Mouse (Mus musculus) hindbrain, embryonic 11.5 days (tissue): Measurements from ENCODE around the gene Ccm2l. TPM values are rescaled to one million over a fixed set of nuclear protein-coding genes. Genes with fewer than 3 reads are reported as not detected.

Source experiments
- ATAC-seq: fragments of 200-750 bp; cut with Nextera tagmentation; 2 replicates; pipeline ENCODE4 v1.8.0; 2017; ENCODE audit warnings: mild to moderate bottlenecking, moderate TSS enrichment, moderate library complexity; ENCODE audit not compliant: low FRiP score
- DNase-seq: peaks from one replicate; pipeline ENCODE4 v3.0.0-alpha.2; 2015; ENCODE audit warnings: low spot score
- H3K27ac ChIP-seq: fragments of 300-500 bp; sonication (generic); 2 replicates; pipeline ENCODE4 v1.5.1; 2014; ENCODE audit warnings: mild to moderate bottlenecking, low read depth, low read length
- H3K27me3 ChIP-seq: fragments of 300-500 bp; sonication (generic); 2 replicates; pipeline ENCODE4 v1.6.1; 2014; ENCODE audit warnings: mild to moderate bottlenecking, low read length, moderate library complexity, mixed read lengths; ENCODE audit not compliant: control insufficient read depth, insufficient read depth
- H3K36me3 ChIP-seq: fragments of 300-500 bp; sonication (generic); 2 replicates; pipeline ENCODE4 v1.6.1; 2014; ENCODE audit warnings: mild to moderate bottlenecking, low read length, moderate library complexity, mixed read lengths; ENCODE audit not compliant: control insufficient read depth, insufficient read depth
- H3K4me1 ChIP-seq: fragments of 300-500 bp; sonication (generic); replicated peaks from 2 replicates; pipeline ENCODE4 v1.6.1; 2014; ENCODE audit warnings: low read length, mixed read lengths; ENCODE audit not compliant: control insufficient read depth, insufficient read depth
- H3K4me2 ChIP-seq: fragments of 300-500 bp; sonication (generic); replicated peaks from 2 replicates; pipeline ENCODE4 v1.6.1; 2014; ENCODE audit warnings: mild to moderate bottlenecking, low read depth, low read length
- H3K4me3 ChIP-seq: fragments of 300-500 bp; sonication (generic); 2 replicates; pipeline ENCODE4 v1.5.1; 2014; ENCODE audit warnings: low read depth, low read length
- H3K9ac ChIP-seq: fragments of 300-500 bp; sonication (generic); 2 replicates; pipeline ENCODE4 v1.6.1; 2014; ENCODE audit warnings: low read depth, low read length
- H3K9me3 ChIP-seq: fragments of 300-500 bp; sonication (generic); 2 replicates; pipeline ENCODE4 v1.6.1; 2016; ENCODE audit warnings: low read length; ENCODE audit not compliant: control insufficient read depth
- WGBS: fragments of 180-500 bp; shearing (Covaris S2); extraction: QIAGEN DNeasy Blood & Tissue Kit; methylation state at CpG from one replicate; pipeline ENCODE4 v1.1.7; 2014; 5-methylcytosine and 5-hydroxymethylcytosine counted together
- polyA plus RNA-seq: library from polyadenylated mRNA; unstranded; fragments of >200 nt; fragmentation: Nextera tagmentation; extraction: Ambion mirVana; gene quantifications from 2 replicates; pipeline ENCODE4 v1.2.1, GENCODE M21; 2014

Gene Ccm2l
- polyA plus RNA-seq, 1 experiment from 2014 or later: 2.1 TPM

DNA sequence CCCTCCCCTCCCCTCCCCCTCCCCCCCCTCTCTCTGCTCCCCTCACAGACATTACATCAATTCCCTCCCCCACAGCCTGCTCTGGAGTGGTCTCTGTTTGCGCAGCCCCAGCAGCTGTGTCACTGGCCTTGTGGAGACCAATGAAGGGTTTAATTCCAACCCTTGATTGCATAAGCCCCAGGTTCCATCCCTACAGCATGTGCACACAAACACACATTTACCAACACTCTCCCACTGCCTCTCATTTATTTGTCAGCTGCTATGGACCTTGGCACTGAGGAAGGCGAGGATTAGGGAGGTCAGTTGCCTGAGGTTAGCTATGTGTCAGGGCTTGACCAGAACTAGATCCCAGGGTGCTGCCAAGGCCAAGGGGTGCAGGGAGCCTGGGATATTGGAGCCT, 10.2 kb downstream of the Ccm2l start:
- no peak overlapping the region for H3K27ac ChIP-seq
- peaks cover 22% of the 10 kb centered on the region for H3K27me3 ChIP-seq
- H3K4me2 ChIP-seq: no peak overlapping the region
- no peak overlapping the region for H3K9ac ChIP-seq
- no peaks in the 10 kb centered on the region for H3K9me3 ChIP-seq
- H3K4me1 ChIP-seq: no peaks in the 10 kb centered on the region; the same call in 1 of the 2 replicates
- DNase-seq (no peak), ATAC-seq (no peak)
- H3K36me3 ChIP-seq: no peaks in the 10 kb centered on the region
- H3K4me3 ChIP-seq: no peak overlapping the region
- 62% methylated on average over 2 of the region's 2 CpGs for WGBS

GRCm38 (mm10) chr2:153080841-153081523, 15.2 kb downstream of the Ccm2l start:
- ATAC-seq: 0 out of 2 replicates have a peak, but pooled peaks have one; percentile 30
- Histone ChIP-seq H3K36me3 (no peaks in the 10 kb centered on the region), H3K9me3 (no peaks in the 10 kb centered on the region), H3K9ac (no peak overlapping the region), H3K4me2 (no peak overlapping the region), H3K4me3 (no peak overlapping the region), H3K27ac (no peak overlapping the region), H3K4me1 (no peaks in the 10 kb centered on the region), H3K27me3 (no peaks in the 10 kb centered on the region)
- peak; percentile 95 for DNase-seq
- WGBS: 34% methylated on average over 32 of the region's 32 CpGs

DNA sequence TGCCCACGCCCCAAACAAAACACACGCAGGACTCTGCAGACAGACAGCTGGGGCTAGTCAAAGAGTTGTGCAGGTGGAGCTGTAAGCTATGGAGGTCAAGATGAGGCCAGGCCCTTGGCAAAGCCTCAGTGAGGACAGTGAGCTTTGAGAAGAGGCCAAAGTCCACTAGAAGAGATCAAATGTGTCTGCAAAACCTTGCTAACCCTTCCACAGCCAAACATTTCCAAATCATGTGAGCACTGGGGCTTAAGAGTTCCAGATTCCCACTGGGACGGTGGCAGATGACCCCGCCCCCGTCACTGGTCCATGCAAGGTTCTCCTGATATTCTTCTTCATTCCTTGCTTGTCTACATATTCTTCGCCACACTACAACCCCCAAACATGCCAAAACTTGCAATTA, 16.1 kb downstream of the Ccm2l start:
- Histone ChIP-seq H3K4me1 (no peaks in the 10 kb centered on the region), H3K27ac (no peak overlapping the region), H3K27me3 (no peaks in the 10 kb centered on the region), H3K4me3 (no peak overlapping the region), H3K9me3 (no peaks in the 10 kb centered on the region), H3K9ac (no peak overlapping the region), H3K36me3 (no peaks in the 10 kb centered on the region), H3K4me2 (no peak overlapping the region)
- no peak for DNase-seq
- WGBS: 83% methylated on average over 6 of the region's 6 CpGs
- ATAC-seq: no peak

GRCm38 (mm10) chr2:153083275-153083674, 17.5 kb downstream of the Ccm2l start:
- no peak overlapping the region for H3K4me3 ChIP-seq
- H3K4me2 ChIP-seq: no peak overlapping the region
- DNase-seq: no peak
- H3K27me3 ChIP-seq: no peaks in the 10 kb centered on the region
- no peak overlapping the region for H3K9ac ChIP-seq
- 92% methylated on average over 8 of the region's 8 CpGs for WGBS
- no peak overlapping the region for H3K27ac ChIP-seq
- no peaks in the 10 kb centered on the region for H3K36me3 ChIP-seq
- ATAC-seq: no peak
- H3K4me1 ChIP-seq: no peaks in the 10 kb centered on the region
- no peaks in the 10 kb centered on the region for H3K9me3 ChIP-seq

DNA sequence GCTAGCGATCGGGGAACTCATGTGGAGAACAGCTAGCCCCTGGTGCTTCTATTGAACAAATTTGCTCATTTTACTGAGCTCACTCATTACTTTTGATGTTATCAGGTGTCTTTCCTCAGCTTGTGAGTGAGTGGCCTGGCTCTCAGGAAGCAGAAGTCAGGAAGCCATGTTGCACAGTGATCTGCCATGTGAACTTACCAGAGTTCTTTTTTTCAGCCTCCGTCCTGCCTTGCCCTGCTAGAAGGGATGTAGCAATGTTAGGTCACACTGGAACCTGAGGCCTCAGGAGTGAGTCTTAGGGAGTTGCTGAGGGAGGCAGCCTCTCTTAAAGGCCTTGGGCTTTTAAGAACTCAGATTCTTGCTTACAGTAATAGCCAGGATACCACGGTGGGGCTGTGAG, 18.1 kb downstream of the Ccm2l start:
- Histone ChIP-seq H3K9ac (no peak overlapping the region), H3K4me3 (no peak overlapping the region), H3K27ac (no peak overlapping the region), H3K4me2 (no peak overlapping the region), H3K36me3 (no peaks in the 10 kb centered on the region), H3K27me3 (no peaks in the 10 kb centered on the region), H3K4me1 (no peaks in the 10 kb centered on the region), H3K9me3 (no peaks in the 10 kb centered on the region)
- 89% methylated on average over 4 of the region's 4 CpGs for WGBS
- DNase-seq (no peak), ATAC-seq (no peak)

- Histone ChIP-seq H3K9ac (no peak overlapping the region), H3K9me3 (no peaks in the 10 kb centered on the region), H3K27me3 (no peaks in the 10 kb centered on the region), H3K36me3 (no peaks in the 10 kb centered on the region), H3K27ac (no peak overlapping the region), H3K4me3 (no peak overlapping the region), H3K4me2 (no peak overlapping the region), H3K4me1 (no peaks in the 10 kb centered on the region)
- 72% methylated on average over 7 of the region's 7 CpGs for WGBS
- ATAC-seq: no peak
- DNase-seq: no peak
These were observed 18.7 kb downstream of the Ccm2l start for GRCm38 (mm10) chr2:153084261-153084976.

DNA sequence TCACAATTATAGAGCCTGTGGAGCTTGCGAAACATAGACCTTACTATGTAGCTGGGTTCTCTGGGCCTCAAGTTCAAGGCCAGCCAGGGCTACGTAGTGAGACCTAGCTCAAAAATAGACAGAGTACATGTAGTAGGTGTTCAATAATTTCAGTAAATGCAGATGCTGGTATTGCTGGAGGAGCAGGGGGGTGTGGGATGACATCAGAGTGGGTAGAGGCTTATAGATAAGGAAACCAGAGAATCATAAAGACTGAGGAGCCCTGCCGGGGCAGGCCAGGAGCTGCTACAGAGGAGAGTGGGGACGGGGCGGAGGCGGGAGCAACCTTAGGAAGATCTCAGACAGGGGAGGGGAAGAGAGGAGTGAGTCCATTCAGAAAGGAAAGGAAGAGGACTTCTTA, 19.8 kb downstream of the Ccm2l start:
- Histone ChIP-seq H3K27ac (no peak overlapping the region), H3K4me3 (no peak overlapping the region), H3K4me1 (no peaks in the 10 kb centered on the region), H3K27me3 (no peaks in the 10 kb centered on the region), H3K9me3 (no peaks in the 10 kb centered on the region), H3K36me3 (no peaks in the 10 kb centered on the region), H3K4me2 (no peak overlapping the region), H3K9ac (no peak overlapping the region)
- no peak for DNase-seq
- no peak for ATAC-seq
- 94% methylated on average over 6 of the region's 6 CpGs for WGBS

DNA sequence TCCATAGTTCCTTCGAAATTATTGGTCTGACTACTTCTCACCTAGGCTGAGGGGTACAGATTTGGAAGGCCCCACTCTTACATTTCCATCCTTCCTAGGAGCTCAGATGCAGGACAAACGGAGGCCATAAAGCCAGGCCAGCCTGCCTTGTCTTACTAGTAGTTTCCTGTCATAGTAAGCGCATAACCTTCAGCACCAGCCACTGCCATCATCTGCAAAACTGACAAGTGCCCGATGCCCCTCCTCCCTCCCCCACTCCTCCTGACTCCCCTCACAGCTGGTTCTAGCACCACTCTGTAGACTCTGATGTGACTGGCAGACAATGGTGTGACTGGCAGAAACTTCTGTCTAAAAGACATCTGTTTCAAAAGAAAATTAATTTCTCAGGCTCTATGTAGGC, 20.4 kb downstream of the Ccm2l start:
- no peaks in the 10 kb centered on the region for H3K4me1 ChIP-seq
- H3K4me3 ChIP-seq: no peak overlapping the region
- H3K9ac ChIP-seq: no peak overlapping the region
- 91% methylated on average over 4 of the region's 4 CpGs for WGBS
- no peak overlapping the region for H3K27ac ChIP-seq
- H3K4me2 ChIP-seq: no peak overlapping the region
- no peaks in the 10 kb centered on the region for H3K36me3 ChIP-seq
- H3K9me3 ChIP-seq: no peaks in the 10 kb centered on the region
- no peak for ATAC-seq
- no peak for DNase-seq
- H3K27me3 ChIP-seq: no peaks in the 10 kb centered on the region

DNA sequence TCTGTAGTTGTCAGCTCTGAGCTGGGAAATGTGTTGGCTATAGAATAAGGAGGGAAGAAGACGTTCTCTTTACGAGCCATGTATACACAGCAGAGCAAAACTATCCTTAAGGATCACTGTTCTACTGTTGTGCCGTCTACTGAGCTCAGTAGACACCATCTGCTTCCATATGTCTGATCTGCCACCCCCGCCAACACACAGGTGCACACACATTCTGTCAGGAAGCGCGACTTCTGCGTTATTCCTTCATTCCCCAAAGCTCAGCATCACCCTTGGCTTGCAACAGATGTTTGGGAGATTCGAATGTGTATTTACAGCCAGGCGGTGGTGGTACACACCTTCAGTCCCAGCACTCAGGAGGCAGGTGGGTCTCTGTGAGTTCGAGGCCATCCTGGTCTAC, 21.3 kb downstream of the Ccm2l start:
- Histone ChIP-seq H3K4me2 (no peak overlapping the region), H3K4me1 (no peaks in the 10 kb centered on the region), H3K9me3 (no peaks in the 10 kb centered on the region), H3K9ac (no peak overlapping the region), H3K36me3 (no peaks in the 10 kb centered on the region), H3K27ac (no peak overlapping the region), H3K27me3 (no peaks in the 10 kb centered on the region), H3K4me3 (no peak overlapping the region)
- ATAC-seq: no peak
- 89% methylated on average over 10 of the region's 10 CpGs for WGBS
- no peak for DNase-seq
